Mouse (Mus musculus) yolk sac, embryonic 10.5 days (tissue): ENCODE results near the gene Gsk3b.
"Not testable (repeated sequence)": the region's sequence is repeated elsewhere in the genome, so short reads cannot be mapped to it uniquely, and the experiment has no call there.

Experiments
- DNase-seq: peaks from one replicate; pipeline ENCODE4 v3.0.0-alpha.2; 2017; ENCODE audit warnings: low spot score

Gene Gsk3b

DNA sequence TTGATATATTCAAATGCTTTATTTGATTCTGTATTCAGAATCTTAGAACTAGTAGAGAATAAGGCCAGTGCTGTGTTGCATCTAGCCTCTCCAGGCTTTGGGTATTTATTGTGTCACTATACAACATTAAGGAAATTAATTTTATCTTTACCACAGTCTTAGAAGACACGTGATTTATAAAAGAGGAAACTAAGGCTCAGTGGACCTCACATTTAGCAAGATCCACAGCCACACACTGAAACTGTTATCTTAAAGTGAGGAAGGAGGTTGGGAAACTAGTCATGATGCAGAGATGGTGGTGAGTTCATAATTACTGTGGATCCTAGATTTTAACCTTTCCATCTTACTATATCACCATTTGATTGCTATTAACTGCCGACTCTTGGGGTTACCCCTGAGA is 16.7 kb downstream of the Gsk3b start:
- no peak for DNase-seq

DNA sequence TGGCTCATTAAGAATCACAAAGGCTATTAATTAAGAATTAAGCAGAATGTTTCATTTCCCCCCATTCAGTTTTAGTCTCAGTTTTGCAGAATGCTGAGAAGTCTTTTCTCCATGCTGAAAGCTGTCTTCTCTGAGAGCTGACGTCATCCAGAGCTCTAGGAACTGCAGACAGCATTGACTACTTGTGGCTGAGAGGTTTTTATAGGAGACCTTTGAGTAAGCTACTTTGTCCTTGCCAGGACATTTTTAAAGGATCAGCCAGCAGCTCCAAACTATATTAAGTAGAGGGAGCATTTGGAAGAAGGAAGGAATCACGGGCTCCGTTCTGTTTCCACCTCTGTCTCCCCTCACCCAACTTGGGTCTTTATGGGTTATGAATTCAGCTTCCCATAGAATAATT is 17.7 kb downstream of the Gsk3b start:
- no peak for DNase-seq

DNA sequence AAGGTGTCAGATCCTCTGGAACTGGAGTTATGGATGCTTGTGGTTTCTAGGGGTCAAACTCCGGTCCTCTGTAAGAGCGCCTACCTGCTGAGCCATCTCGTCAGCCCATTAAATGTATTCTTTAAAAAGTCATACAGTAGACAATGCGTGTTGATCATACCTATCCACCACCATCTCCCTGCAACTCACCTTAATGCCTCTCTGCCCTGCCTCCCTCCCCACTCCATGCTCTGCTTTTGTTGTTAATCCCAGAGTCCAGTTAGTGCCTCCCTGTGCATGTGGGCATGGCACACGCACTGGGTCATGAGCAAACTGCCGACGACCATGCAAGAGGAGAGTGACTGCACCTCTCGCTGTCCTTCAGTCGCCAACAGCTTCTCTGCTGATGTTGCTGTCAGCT is 21.2 kb downstream of the Gsk3b start:
- DNase-seq: no peak

DNA sequence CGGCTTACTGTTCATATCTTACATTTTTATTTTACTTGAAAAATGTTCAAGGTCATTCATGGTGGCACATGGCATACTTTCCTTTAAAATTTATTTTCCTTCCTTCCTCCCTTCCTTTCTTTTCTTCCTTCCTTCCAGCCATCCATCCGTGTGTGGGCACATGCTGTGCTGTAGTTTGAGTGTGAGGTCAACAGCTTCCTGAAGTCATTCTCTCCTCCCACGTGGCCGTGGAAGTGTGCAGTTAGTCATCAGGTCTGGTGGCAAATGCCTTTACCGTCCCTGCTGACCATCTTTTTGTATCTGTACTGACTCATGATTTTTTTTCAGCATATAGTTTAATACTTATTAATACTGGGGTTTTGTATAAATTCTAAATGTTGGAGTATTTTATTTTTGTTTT is 21.8 kb downstream of the Gsk3b start:
- DNase-seq: no peak

DNA sequence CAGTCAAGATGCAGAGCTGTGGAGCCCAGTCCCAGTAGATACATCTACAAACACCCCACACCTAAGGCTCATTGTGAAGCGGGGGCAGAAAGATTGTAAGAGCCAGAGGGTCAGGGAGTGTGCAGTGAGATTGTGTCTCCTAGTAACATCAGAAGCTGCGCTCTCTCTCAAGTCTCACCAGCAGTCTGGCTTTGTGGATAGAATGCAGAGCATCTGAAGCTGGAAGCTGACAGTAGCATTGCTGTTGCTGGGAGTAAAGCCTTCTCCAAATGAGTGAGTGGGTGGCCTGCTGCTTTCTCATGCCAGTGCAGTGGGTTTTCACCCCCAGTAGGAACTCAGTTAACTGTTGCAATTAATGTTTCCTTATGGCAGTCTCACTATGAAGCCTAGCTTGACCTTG is 25.3 kb downstream of the Gsk3b start:
- DNase-seq: no peak

DNA sequence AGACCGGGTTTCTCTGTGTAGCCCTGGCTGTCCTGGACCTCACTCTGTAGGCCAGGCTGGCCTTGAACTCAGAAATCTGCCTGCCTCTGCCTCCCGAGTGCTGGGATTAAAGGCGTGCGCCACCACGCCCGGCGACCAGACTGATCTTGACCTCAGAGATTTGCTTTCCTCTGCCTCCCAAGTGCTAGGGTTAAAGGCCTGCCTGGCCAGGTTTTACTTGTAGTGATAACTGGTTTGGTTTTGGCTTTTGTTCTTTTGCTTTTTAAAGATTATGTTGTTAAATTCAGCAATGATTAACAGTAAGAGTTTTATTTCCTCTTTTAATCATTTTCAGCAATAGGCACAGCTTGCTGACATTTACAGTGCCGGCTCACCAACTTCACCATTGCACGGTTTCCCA is 29.1 kb downstream of the Gsk3b start:
- DNase-seq: not testable (repeated sequence)

DNA sequence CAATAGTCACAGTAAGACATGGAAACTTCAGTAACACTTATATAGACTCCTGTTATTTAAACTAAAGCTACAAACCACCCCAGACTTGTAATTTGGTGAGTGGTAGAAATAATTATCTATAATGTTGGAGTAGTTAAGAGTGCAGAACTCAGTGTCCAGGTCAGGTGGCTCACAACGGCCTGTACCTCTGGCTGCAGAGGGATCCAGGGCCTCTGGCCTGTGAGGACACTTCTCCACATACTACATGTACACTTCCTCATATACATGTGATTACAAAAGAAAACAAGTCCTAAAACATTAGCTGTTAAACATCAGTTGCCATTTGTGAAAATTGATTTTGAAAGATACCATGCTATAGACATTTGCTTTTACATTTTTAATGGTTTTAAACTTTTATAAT is 29.9 kb downstream of the Gsk3b start:
- DNase-seq: no peak

DNA sequence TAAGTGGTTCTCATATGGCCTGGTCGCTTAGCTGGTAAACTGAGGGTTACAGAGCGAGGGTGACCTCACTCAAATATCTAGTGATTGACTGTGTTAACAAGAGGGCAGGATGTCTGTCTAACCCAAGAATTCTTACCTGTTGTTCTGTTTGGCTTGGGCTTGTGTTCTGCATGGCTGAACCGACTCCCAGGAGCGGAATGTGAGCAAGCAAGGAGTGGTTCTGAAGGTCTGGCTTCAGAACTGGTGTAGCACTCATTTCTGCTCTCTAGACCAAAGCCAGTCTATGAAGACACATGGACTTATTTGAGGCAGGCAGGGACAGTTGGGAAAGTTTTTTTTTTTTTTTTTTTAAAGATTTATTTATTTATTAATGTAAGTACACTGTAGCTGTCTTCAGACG is 30.5 kb downstream of the Gsk3b start:
- DNase-seq: no peak

DNA sequence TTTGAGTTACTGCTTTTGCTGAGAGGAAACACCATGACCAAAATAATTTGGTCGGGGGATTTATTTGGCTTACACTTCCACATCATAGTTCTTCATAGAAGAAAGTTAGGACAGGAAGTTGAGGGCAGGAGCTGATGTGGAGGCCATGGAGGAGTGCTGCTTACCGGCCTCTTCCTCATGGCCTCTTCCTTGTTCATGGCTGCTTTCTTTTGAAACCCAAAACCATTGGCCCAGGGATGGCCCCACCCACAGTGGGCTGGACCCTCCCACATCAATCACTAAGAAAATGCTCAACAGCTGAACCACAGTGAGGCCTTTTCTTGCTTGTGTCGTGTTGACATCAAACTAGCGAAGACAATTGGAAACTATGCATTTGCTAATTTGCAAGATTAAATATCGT is 40.4 kb downstream of the Gsk3b start:
- no peak for DNase-seq

DNA sequence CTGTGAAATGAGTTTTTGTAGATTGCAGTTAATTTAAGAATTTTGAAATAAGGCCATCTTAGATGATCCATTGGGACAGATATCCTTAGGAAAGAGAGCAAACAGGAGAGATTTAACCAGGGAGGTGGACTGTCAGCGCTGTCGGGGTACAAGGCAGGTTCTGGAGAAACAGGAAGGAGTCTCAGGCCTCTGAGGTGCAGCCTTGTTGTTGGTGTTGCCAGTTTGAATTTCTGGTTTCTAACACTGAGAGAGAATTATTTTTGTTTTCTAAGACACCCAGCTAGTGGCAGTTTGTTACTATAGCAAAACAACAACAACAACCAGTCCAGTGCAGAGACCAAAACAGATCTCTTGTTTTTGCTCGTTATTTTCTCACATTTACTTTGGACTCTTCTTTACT is 42.2 kb downstream of the Gsk3b start:
- no peak for DNase-seq

DNA sequence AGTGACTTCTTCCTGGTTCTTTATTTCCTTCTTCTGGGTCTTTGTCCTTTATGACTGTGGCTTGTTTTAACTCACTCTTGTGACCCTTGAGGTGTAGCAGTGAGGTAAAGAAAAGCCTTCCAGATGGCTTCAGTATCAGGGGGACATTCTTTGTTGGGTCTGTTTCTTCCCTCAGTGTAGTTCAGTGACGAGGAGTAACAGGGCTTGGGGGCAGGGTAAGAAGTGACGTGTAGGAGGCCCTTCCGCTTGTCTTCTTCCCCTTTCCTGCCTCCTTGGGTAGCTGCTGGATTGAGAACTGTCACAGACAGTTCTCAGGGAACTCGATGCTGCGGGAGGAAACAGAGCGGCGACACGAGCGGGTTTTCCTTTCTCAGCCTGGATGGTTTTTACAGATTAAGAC is 43.0 kb downstream of the Gsk3b start:
- no peak for DNase-seq

DNA sequence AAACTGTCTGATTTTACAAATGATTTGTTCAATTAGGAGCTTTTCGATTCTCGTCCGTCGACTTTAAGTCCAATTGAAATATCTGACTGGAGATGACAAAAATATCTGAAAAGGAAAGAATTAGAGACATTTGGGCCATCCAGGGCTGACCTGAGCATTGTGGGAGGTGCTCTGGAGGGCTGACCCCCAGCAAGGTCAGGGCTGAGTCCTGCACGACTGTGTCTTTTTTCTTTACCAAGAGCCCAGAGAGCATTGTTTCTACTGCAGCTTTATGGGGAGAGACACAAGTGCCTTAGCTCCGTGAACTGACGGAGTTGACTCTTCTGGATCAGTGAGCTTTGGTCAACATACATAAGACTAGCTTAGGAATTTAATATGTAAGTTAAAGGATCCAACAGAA is 43.4 kb downstream of the Gsk3b start:
- DNase-seq: no peak

DNA sequence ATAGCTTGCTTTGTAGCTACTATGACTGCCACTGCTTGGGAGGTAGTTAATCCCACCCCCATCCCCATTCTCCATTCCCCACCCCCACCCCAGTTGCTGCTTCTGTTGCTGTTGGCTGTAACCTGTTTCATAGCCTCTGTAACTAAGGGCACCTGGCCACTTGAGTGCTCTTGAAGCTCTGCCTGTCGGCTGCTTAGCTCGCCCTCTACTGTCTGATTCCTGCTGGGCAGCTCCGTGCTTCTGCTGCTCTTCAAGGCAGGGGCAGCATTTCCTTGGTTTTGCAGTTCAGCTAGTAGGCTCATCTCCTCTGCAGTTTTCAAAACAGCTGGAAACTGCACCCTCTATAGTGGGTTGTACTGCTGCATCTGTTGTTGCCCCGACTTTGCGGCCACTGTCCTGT is 48.5 kb downstream of the Gsk3b start:
- DNase-seq: no peak

DNA sequence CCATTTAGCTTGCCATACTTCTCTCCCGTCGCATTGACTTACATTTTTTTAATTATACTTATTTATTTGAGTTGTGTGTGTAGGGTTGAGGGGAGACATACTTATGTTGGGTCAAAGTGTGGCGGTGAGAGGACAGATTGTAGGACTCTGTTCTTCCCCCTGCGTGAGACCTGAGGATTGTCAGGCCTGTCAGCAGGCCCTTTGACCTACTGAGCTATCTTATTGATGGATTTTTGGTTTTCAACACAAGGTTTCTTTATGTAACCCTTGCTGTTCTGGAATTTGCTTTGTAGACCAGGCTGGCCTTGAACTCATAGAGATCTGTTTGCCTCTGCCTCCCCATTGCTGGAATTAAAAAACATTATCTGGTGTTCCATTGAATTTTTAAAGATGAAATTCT is 56.1 kb downstream of the Gsk3b start:
- DNase-seq: no peak

DNA sequence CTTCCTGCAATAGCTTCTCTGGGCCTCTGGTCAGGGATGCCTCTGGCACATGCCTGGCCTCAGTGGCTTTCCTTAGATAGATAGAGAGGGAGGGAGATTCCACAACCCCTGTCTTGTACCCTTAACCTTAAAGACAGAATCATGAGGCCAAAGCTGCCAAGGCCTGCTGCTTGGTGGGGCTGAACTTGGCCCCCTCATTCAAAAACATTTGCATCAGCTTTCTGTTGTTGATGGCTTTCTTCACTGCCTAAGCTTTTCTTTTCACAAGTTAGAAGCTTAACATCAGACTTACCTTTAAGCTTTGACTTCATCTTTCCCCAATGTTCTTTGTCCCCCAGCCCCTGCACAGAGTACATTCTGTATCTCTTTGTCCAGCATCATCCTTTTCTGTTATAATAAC is 61.8 kb downstream of the Gsk3b start:
- DNase-seq: no peak

DNA sequence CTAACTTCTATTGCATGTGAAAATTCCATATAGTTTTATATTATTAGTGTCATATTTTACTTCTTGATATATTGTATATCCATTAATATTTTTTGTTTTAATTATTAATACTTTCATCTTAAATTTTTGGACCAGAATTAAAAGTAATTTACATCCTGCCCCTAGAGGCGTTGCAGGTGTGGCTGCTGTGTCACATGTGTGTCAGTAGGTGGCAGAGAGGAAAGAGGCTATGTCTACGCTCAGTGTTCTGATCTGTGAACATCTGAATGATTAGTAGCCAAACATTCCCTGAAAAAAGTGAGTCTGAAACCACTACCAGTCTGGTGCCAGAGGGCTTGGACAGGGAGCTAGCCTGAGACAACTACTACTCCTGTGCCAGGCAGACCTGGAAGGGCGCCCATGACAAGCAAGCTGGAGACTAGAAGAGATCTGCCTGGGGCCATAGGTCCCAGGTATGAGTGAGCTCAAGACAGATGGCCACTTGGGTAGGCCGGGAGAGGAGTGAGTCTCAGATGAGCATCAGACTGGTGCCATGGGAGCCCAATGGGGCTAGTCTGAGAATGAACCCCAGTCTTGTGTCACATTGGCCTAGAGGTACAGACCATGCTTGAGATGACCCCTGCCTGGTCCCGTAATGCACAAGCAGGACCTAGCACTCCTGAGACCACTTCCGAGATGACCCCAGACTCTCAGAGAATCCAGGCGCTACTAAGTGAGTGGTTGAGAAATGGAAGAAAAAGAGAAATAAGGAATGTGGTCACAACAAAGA is 69.2 kb downstream of the Gsk3b start:
- DNase-seq: no peak

DNA sequence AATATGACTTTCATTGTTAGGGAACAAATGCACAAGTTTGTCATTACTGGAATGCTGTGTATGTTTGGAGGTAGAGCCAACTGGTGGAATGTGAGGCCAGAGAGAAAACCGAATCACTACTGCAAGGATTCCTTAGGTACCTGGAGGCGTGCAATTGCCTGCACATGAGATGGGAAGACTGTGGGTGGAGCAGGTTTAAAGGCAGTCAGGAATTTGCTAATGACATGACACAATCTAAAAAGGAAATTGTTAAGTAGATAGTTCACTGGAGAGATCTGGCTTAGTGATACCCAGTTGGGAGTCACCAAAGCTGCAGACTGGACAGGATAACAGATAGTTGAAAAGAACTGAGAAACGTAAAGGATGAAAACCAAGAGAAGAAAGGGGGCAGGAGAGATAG is 73.2 kb downstream of the Gsk3b start:
- no peak for DNase-seq

DNA sequence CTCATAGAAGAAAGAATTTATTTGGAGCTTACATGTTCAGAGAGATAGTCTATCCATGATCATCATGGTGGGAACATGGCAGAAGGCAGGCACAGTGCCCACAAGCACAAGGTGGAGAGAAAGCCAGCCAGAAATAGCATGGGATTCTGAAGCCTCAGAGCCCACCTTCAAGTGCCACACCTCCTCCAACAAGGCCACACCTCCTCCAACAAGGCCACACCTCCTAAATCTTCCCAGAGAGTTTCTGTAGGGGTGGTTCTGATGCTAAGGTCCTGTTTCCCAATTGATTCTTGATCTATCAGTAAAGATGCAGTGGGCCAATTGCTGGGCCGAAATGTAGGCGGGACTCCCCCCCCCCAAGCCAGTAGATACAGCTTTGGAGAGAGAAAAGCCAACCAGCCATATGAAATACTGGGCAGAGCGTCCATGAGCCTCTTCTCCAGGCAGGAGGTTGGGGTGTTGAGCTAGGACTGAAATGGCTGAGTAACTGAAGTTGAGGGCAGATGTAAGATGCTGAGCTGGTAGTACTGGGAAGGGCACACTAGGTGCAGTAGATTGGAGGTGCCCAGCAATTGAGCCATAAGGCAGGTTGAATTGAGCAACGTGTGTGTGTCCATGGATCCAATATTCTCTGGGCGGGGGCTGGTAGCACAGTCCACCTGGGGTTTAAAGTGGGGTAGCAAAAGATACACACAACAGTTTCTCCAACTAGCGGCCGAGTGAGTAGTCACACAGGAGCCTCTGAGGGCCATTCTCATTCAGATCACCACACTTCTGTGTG is 76.2 kb downstream of the Gsk3b start:
- DNase-seq: no peak

DNA sequence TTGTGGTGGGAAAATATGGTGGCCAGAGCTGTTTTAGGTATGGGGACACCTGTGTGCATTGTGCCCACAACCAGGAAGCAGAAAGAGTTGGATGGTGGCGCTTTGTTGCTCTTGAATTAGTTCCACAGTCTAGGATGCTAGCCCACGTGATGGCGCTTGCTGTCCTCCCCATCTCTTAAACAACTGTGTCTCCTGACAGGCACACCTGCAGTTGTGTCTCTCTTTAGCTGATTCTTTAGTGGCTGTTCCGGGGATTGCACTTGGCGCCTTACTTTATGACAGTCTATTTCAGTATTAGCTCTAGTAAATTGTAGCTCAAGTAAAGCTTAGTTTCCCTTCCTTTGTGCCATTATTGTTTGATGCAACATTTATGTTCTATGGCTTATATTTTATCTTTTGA is 80.2 kb downstream of the Gsk3b start:
- DNase-seq: no peak

DNA sequence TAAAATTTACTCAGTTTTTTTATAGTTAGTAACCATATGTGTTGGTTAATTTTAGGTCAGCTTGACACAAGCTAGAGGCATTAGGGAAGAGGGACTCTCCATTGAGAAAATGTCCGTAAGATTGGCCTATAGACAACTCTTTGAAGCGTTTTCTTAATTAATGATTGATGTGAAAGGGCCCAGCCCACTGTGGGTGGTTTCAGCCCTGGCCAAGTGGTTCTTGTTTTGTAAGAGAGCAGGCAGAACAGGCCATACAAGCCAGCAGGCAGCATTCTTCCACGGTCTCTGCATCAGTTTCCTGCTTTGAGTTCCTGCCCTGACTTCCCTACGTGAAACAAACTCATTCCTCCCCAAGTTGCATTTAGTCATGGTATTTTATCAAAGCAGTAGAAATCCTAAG is 90.3 kb downstream of the Gsk3b start:
- DNase-seq: no peak

DNA sequence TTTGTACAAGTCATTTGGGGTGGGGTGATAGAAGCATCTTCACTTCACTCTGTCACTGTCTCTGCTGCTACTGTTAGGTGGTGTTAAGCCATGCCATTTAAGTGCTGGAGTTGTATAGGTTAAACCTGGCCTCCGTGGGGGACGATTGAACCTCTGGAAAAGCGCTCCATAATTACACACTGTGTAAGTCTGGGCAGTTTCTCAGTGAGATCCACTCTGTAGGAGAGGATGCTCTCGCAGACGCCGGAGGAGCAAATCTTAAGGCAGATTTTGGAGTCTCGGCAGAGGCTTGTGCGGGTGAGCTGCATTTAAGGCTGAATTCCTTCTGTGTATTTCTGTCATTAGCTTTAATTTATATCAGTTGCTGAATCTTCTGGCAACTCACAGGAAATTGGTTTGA is 92.6 kb downstream of the Gsk3b start:
- DNase-seq: no peak

DNA sequence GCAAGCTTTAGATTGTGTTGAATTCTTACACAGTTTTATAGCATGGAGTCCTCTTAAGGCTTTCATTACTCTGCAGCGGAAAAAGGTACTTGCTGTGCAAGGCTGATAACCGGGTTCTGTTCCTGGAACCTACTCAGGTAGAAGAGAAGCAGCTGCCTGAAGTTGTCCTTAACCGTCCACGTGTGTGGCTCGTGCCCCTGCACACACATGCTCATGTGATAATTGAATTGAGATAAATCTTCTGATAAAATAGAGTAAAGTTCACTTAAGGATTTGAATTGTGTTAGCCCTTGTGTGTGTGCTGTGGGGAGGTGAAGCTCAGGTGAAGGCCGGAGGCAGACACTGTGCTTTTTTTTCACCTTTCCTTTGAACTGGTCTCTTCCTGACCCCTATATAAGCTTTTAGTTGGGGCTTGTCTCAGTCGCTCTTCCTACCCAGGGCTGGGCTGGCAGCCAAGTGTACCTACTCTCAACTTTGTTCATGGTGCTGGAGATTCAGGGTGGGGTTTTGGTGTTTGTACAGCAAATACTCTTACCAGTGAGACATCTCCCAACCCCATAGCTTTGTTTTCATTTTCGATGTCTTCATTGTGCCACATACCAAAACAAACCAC is 96.0 kb downstream of the Gsk3b start:
- DNase-seq: no peak

DNA sequence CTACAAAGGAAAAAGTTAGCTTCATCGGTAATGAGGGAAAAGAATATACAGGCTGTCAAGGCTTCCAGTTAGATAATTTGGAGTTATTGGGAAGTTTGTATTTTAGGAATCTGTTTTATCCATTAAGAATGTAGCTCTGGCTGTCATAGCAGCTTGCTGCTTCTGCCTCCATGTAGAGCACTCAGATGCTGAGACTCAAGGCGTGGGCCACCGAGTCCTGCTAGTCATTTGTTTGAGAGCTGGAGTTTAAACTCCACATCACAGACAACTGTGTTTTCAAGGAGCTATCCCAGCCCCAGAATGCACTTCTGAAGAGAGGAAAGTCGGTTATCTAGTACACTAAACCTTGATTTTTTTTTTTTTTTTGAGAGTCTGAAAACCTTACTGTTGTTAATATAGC is 101.2 kb downstream of the Gsk3b start:
- no peak for DNase-seq
